Comparison of ENCODE assay signal across 11 mouse cellular contexts in genomic region chr13:3729926-3730698, GRCm38 (mm10).
DNase-seq lines count a peak whose midpoint lies in the region; ATAC-seq and TF ChIP-seq lines count a peak whose summit lies in the region.
"Had no signal": no experiment of that assay in that cellular context is flagged by ENCODE, and none has a peak within 500 bp of the region (broad histone marks: within the 10 kb centered on the region; RNA-seq: fewer than 3 reads in every experiment).

No protein-coding gene starts in this region.

- no peak overlapping the region for H3K4me2 ChIP-seq in heart, embryonic 15.5 days
- H3K4me2 ChIP-seq in stomach, embryonic 15.5 days, result no peak overlapping the region

- H3K4me3 ChIP-seq in layer of hippocampus, adult 2 months, result no peak overlapping the region
- no peak overlapping the region for H3K4me3 ChIP-seq in heart, embryonic 15.5 days
- no peak overlapping the region for H3K4me3 ChIP-seq in lung, adult 2 months (replicated peaks; ENCODE audit: extremely low read depth, low read depth, low read length)
- H3K4me3 ChIP-seq in stomach, embryonic 15.5 days (replicated peaks), result no peak overlapping the region
- H3K4me3 ChIP-seq in left cerebral cortex, adult 2 months, result no peak overlapping the region
- H3K4me3 ChIP-seq: erythroblast, embryonic 14.5 days; myocyte had no signal

- TF ChIP-seq CTCF in layer of hippocampus, adult 2 months (conservative IDR thresholded peaks at IDR 0.05), result no peak
- TF ChIP-seq CTCF in lung, adult 2 months (IDR thresholded peaks at IDR 0.05; ENCODE audit: insufficient read depth, low read length), result no peak
- no peak for TF ChIP-seq CTCF in left cerebral cortex, adult 2 months (IDR thresholded peaks at IDR 0.05)

- DNase-seq in layer of hippocampus, adult 2 months (ENCODE audit: low spot score in 2 of 2), result no peak
- DNase-seq in layer of hippocampus, postnatal 14 days (ENCODE audit: low spot score in 2 of 2), result no peak
- peak; percentile 42 for DNase-seq in lung, adult 2 months
- no peak for DNase-seq in left cerebral cortex, adult 2 months (ENCODE audit: extremely low spot score in 1 of 2, low spot score in 2 of 2)
- no peak for DNase-seq in thymus, postnatal 25 days

- no peaks in the 10 kb centered on the region for H3K27me3 ChIP-seq in heart, embryonic 15.5 days
- H3K27me3 ChIP-seq in stomach, embryonic 15.5 days (replicated peaks), result no peaks in the 10 kb centered on the region
- H3K27me3 ChIP-seq: CH12.LX had no signal

- H3K9me3 ChIP-seq in heart, embryonic 15.5 days (replicated peaks), result no peaks in the 10 kb centered on the region
- no peaks in the 10 kb centered on the region for H3K9me3 ChIP-seq in stomach, embryonic 15.5 days

- H3K27ac ChIP-seq in layer of hippocampus, adult 2 months, result peak overlapping the region; percentile 28; the same call in 1 of the 2 replicates
- 0 out of 2 replicates have a peak overlapping the region, but pooled peaks have one; percentile 1 for H3K27ac ChIP-seq in heart, embryonic 15.5 days
- no peak overlapping the region; the same call in 1 of the 2 replicates for H3K27ac ChIP-seq in stomach, embryonic 15.5 days
- no peak overlapping the region for H3K27ac ChIP-seq in left cerebral cortex, adult 2 months

- H3K36me3 ChIP-seq in heart, embryonic 15.5 days, result no peaks in the 10 kb centered on the region
- no peaks in the 10 kb centered on the region for H3K36me3 ChIP-seq in stomach, embryonic 15.5 days

- no peak overlapping the region for H3K9ac ChIP-seq in heart, embryonic 15.5 days
- H3K9ac ChIP-seq in stomach, embryonic 15.5 days, result no peak overlapping the region

- TF ChIP-seq POLR2A in lung, adult 2 months (IDR thresholded peaks at IDR 0.05; ENCODE audit: borderline replicate concordance, extremely low read depth, low read depth, low read length), result no peak

- WGBS in heart, embryonic 15.5 days, result 8% methylated on average over 3 of the region's 3 CpGs
- 14% methylated on average over 3 of the region's 3 CpGs for WGBS in lung, adult 2 months
- whole genome bisulfite sequencing in stomach, embryonic 15.5 days, result 8% methylated on average over 3 of the region's 3 CpGs

- intact Hi-C loops in left cerebral cortex, adult 2 months (cut with DNase I), result no loop called here

- peaks cover 12% of the 10 kb centered on the region; the same call in 1 of the 2 replicates for H3K4me1 ChIP-seq in heart, embryonic 15.5 days (replicated peaks)
- H3K4me1 ChIP-seq in lung, adult 2 months (ENCODE audit: control insufficient read depth, insufficient read depth, low read length), result peaks cover 4% of the 10 kb centered on the region
- peaks cover 8% of the 10 kb centered on the region; the same call in 1 of the 2 replicates for H3K4me1 ChIP-seq in stomach, embryonic 15.5 days

- ATAC-seq in heart, embryonic 15.5 days (replicated peaks; ENCODE audit: insufficient number of reproducible peaks, insufficient read depth, low FRiP score, low read depth), result no peak
- peak; percentile 66; the same call in 1 of the 2 replicates for ATAC-seq in stomach, embryonic 15.5 days (ENCODE audit: insufficient read depth, low FRiP score, low read depth)
- no peak for ATAC-seq in megakaryocyte-erythroid progenitor cell, adult 5-6 weeks (replicated peaks; ENCODE audit: low FRiP score, low TSS enrichment, poor library complexity, severe bottlenecking)

Comparison
In these comparisons a context has a peak if more than half of its experiments do, and no peak if none do; other contexts are left out.
1. H3K27ac ChIP-seq: peak in layer of hippocampus, adult 2 months (single experiment) and heart, embryonic 15.5 days (single experiment); none in stomach, embryonic 15.5 days (single experiment) and left cerebral cortex, adult 2 months (single experiment).